Mouse (Mus musculus): Measurements from ENCODE around the gene Gm21854. TPM values are rescaled to one million over a fixed set of nuclear protein-coding genes. Genes with fewer than 3 reads are reported as not detected.
"Not testable (repeated sequence)": the region's sequence is repeated elsewhere in the genome, so short reads cannot be mapped to it uniquely, and the experiment has no call there.

Gm21854 gene
- not detected in 2 replicates for polyA plus RNA-seq (2015; fragmentation: Nextera tagmentation; extraction: Ambion mirVana)

DNA sequence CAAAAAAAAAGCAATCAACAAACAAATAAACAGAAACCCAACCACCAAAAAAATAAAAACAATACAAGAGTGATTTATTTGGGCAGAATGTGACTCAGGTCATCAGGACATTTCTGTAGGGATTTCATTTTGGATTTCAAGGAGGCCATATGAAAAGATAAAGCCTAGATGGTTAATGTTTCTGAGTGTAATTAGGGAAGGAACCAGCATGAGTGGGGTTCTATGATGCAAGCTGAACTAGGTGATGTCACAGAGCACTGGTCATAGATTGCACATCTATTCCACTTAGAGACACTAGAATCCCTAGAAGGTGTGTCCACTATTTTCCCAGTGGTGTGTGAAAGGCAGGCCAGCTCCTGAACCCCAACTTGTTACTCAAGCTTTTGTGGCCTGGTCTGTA, at the start of gene Gm21854:
Gm21854 (plus strand) TSS at position 301 of the 400 bp plus-strand sequence.
- H3K9me3 ChIP-seq; H3K4me2 ChIP-seq; H3K4me1 ChIP-seq; H3K4me3 ChIP-seq; ATAC-seq (ENCODE audit: extremely low read depth, insufficient number of reproducible peaks, low FRiP score, low TSS enrichment); H3K36me3 ChIP-seq; H3K27ac ChIP-seq (replicated peaks); H3K27me3 ChIP-seq (replicated peaks); H3K9ac ChIP-seq: not testable (repeated sequence)

Other genes starting within 250 kb of the Gm21854 start
- gene Gm20914, start 69.0 kb downstream of the Gm21854 start, polyA plus RNA-seq (2015; fragmentation: Nextera tagmentation; extraction: Ambion mirVana): not detected in 2 replicates
- not detected in 2 replicates for gene Gm28171, start 136.4 kb downstream of the Gm21854 start, polyA plus RNA-seq (2015; fragmentation: Nextera tagmentation; extraction: Ambion mirVana)